Mouse (Mus musculus) cerebellum, adult 2 months (tissue): ENCODE data around the gene Dpp6. TPM values are rescaled to one million over a fixed set of nuclear protein-coding genes. Genes with fewer than 3 reads are reported as not detected.

Source experiments
- DNase-seq, 2 experiments: peaks; one replicate each; pipeline ENCODE4 v3.0.0; 2021
- H3K27ac ChIP-seq: fragments of 200-500 bp; 2 replicates; pipeline ENCODE4 v1.5.1; 2012; ENCODE audit warnings: low read length, control low read depth, inconsistent platforms; ENCODE audit not compliant: insufficient read depth
- H3K27me3 ChIP-seq: fragments of 200-500 bp; 2 replicates; pipeline ENCODE4 v1.6.1; 2012; ENCODE audit warnings: inconsistent platforms, mild to moderate bottlenecking, low read length, moderate library complexity; ENCODE audit not compliant: control insufficient read depth, insufficient read depth
- H3K4me1 ChIP-seq: fragments of 200-500 bp; 2 replicates; pipeline ENCODE4 v1.6.1; 2011; ENCODE audit warnings: low read length; ENCODE audit not compliant: control insufficient read depth, insufficient read depth
- H3K4me3 ChIP-seq: fragments of 200-500 bp; replicated peaks from 2 replicates; pipeline ENCODE3; 2011; ENCODE audit warnings: mild to moderate bottlenecking, low read depth, low read length, control low read depth; ENCODE audit not compliant: insufficient read depth
- CTCF ChIP-seq: fragments of 200-500 bp; IDR thresholded peaks from 2 replicates; pipeline ENCODE4 v1.5.1; 2011; ENCODE audit warnings: low read depth, mild to moderate bottlenecking, control low read depth, low read length, moderate library complexity, borderline replicate concordance; ENCODE audit not compliant: insufficient read depth
- POLR2A ChIP-seq: fragments of 200-500 bp; IDR thresholded peaks from 2 replicates; pipeline ENCODE4 v1.6.1; 2011; ENCODE audit warnings: low read length, control low read depth, borderline replicate concordance; ENCODE audit not compliant: insufficient read depth
- whole genome bisulfite sequencing: fragments of 180-500 bp; shearing (Covaris S2); methylation state at CpG from one replicate; pipeline ENCODE4 v1.1.7; 2018; 5-methylcytosine and 5-hydroxymethylcytosine counted together
- polyA plus RNA-seq: library from polyadenylated mRNA; depleted of rRNA; stranded (reverse); fragments of >200 nt; gene quantifications from 2 replicates; pipeline ENCODE4 v1.2.3, GENCODE M21; 2012

The Dpp6 gene
- polyA plus RNA-seq, 1 experiment = 183 TPM

GRCm38 (mm10) chr5:26979348-26979747 lies 162.3 kb downstream of the Dpp6 start:
- WGBS = 46% methylated on average over 1 of the region's 1 CpGs
- Histone ChIP-seq H3K4me1 (peaks cover 15% of the 10 kb centered on the region), H3K27me3 (no peaks in the 10 kb centered on the region), H3K27ac (no peak overlapping the region), H3K4me3 (no peak overlapping the region)
- no peak for DNase-seq
- TF ChIP-seq CTCF = no peak
- TF ChIP-seq POLR2A = no peak

GRCm38 (mm10) chr5:26979755-26980154 lies 162.8 kb downstream of the Dpp6 start:
- 34% methylated on average over 3 of the region's 3 CpGs for WGBS
- no peak overlapping the region for H3K4me3 ChIP-seq
- no peaks in the 10 kb centered on the region for H3K27me3 ChIP-seq
- DNase-seq = peak in 1 of 2 experiments; percentile 22
- TF ChIP-seq POLR2A (no peak), CTCF (no peak)
- no peak overlapping the region for H3K27ac ChIP-seq
- H3K4me1 ChIP-seq = peaks cover 17% of the 10 kb centered on the region

DNA sequence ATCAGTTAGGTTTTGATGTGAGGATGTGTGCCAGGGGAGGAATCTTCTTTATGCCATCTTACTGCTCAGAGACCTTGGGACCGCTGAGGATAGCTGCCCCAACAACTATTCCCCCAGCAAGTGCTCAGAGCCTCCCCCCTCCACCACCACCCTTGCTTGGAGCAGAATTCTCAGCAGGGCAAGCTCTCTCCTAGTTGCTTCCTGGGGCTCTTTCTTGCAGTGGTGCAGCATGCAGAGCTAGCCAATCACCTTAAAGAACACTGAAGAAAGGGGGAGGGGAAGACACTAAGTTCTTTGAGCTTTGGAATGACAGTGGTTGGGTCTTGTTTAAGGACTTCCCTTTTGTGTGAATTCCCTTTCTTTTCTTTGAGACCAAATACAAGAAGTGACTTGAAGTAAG lies 168.1 kb downstream of the Dpp6 start:
- H3K27ac ChIP-seq = no peak overlapping the region
- no peaks in the 10 kb centered on the region for H3K27me3 ChIP-seq
- WGBS = 72% methylated on average over 1 of the region's 1 CpGs
- no peak overlapping the region for H3K4me3 ChIP-seq
- peaks cover 16% of the 10 kb centered on the region for H3K4me1 ChIP-seq
- no peak for DNase-seq
- TF ChIP-seq CTCF (no peak), POLR2A (no peak)

- Histone ChIP-seq H3K4me1 (peaks cover 7% of the 10 kb centered on the region), H3K4me3 (no peak overlapping the region), H3K27me3 (no peaks in the 10 kb centered on the region), H3K27ac (no peak overlapping the region)
- WGBS = 39% methylated on average over 2 of the region's 2 CpGs
- DNase-seq = no peak
- TF ChIP-seq CTCF (no peak), POLR2A (no peak)
Measured at GRCm38 (mm10) chr5:26991587-26991986, 174.6 kb downstream of the Dpp6 start.

GRCm38 (mm10) chr5:27003537-27003936 lies 186.5 kb downstream of the Dpp6 start:
- whole genome bisulfite sequencing = 90% methylated on average over 7 of the region's 7 CpGs
- Histone ChIP-seq H3K4me3 (no peak overlapping the region), H3K27ac (no peak overlapping the region), H3K4me1 (peaks cover 8% of the 10 kb centered on the region; the same call in 1 of the 2 replicates), H3K27me3 (no peaks in the 10 kb centered on the region)
- DNase-seq = no peak
- TF ChIP-seq POLR2A (no peak), CTCF (no peak)

- TF ChIP-seq POLR2A (no peak), CTCF (no peak)
- Histone ChIP-seq H3K4me1 (peaks cover 30% of the 10 kb centered on the region), H3K4me3 (no peak overlapping the region), H3K27ac (peak overlapping the region; percentile 91), H3K27me3 (no peaks in the 10 kb centered on the region)
- DNase-seq = peak; percentile 90 to 94
Measured at GRCm38 (mm10) chr5:27009157-27009556, 192.2 kb downstream of the Dpp6 start.

GRCm38 (mm10) chr5:27010582-27010981 lies 193.6 kb downstream of the Dpp6 start:
- TF ChIP-seq CTCF (no peak), POLR2A (no peak)
- 10% methylated on average over 5 of the region's 5 CpGs for WGBS
- Histone ChIP-seq H3K4me3 (no peak overlapping the region), H3K27ac (peak overlapping the region; percentile 73), H3K27me3 (no peaks in the 10 kb centered on the region), H3K4me1 (peaks cover 30% of the 10 kb centered on the region)
- peak; percentile 84 to 93 for DNase-seq

GRCm38 (mm10) chr5:27018314-27018956 lies 201.4 kb downstream of the Dpp6 start:
- Histone ChIP-seq H3K27me3 (no peaks in the 10 kb centered on the region), H3K27ac (no peak overlapping the region), H3K4me1 (no peaks in the 10 kb centered on the region), H3K4me3 (no peak overlapping the region)
- no peak for TF ChIP-seq POLR2A
- WGBS = 65% methylated on average over 3 of the region's 3 CpGs
- no peak for DNase-seq
